Mouse (Mus musculus) heart, postnatal 36 days (tissue): ENCODE data around the gene Akt1. TPM values are rescaled to one million over a fixed set of nuclear protein-coding genes. Genes with fewer than 3 reads are reported as not detected.
A peak's percentile ranks its signal among the peaks of the same experiment; 100 is the strongest.

Experiments used
- DNase-seq, 2 experiments: peaks; one replicate each; pipeline ENCODE4 v3.0.0; 2021 to 2022
- intact Hi-C: fragments of 180-260 bp; cut with DNase I; formaldehyde crosslinking; loops from one replicate; pipeline ENCODE4 v1.15.1; 2025
- total RNA-seq, 2 experiments: library from RNA; stranded (reverse); gene quantifications; 2 replicates each; pipeline ENCODE4 v1.2.3; 2021

Gene Akt1
- total RNA-seq, 2 experiments from 2014 or later = 184 to 212 TPM

DNA sequence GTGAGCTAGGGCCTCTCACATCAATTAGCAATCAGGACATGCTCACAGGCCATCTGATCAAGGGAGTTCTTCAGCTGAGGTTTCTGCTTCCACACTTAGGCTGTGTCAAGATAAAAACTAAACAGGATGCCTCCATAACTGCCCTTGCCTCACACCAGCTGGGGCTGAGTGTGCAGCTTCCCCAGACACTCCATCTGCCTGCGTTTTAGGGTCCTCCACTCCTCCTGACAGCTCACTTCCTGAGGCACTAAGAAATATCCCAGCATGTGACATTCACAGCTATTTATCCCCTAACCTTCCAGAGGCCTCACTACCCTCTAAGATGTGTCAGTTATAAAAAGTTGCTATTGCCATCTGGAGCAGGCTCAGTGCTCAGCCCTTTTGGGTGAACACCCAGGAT, 43.2 kb downstream of the Akt1 start:
- intact Hi-C loops = no loop called here
- no peak for DNase-seq

DNA sequence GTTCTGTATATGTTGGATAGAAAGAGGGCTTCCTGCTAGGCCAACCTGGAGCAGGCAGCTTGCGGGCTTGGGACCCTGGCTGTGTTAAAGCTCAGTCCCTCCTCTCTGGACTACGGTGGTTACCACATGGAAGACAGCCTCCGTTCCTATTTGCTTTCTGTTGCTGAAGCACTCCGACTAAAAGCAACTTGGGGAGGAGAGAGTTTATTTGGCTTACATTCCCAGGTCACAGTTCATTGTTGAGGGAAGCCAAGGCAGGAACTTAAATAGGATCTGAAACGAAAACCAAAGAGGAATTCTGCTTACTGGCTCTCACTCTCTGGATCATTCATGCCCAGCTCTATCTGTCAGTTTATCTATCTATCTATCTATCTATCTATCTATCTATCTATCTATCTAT, 43.9 kb downstream of the Akt1 start:
- intact Hi-C loops = no loop called here
- no peak for DNase-seq

DNA sequence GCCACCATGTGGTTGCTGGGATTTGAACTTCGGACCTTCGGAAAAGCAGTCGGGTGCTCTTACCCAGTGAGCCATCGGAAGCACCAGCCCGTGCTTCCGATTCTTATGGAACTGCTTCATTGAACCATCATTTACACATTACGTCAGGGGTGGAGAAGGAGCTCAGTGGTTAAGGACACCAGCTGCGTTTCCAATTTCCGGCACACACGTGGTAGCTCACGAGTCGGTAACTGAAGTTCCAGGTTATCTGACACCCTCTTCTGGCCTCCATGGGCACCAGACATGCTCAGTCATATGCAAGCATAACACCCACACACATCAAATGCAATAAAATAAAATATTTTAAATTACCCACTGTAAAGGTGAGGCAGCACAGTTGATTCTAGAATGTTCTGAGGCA, 44.7 kb downstream of the Akt1 start:
- no peak for DNase-seq
- intact Hi-C loops = no loop called here

DNA sequence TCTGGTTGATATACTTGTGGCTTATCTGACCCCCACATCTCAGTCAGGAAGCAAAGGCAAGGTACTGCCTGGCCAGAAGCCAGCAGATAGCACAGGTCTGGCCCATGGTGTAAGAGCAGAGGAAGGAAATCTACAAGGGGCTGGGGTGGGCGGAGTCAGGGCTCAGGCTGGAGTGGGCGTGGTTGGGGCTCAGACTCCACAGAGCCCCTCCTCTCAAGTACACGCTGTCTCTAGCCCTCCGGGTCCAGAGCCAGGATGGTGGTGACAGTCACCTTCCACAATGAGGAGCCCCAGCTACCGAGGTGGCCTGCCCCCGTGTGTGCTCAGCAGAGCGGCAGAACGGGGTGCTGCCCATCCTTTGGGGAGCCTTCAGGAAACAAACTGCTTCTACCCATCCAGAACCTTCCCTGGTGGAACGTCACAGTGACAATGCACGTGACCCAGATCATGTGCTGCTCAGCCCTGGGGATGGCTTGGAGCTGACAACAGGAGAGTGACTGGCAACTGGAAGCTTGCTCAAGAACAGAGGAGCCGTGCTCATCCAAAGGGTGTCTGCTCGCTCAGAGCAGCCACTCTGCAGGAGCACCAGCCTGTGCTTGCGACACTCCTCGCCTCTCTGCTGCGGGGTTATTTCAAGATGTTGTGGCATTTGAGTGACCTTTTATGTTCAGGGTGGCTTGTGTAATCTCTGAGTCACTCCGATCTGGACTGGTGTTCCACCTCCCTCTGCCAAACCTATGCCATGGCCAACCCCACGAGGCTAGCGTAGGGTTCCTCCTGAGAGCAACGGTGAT, 45.6 kb downstream of the Akt1 start:
- intact Hi-C loops = no loop called here
- DNase-seq = peak; percentile 61 to 67

DNA sequence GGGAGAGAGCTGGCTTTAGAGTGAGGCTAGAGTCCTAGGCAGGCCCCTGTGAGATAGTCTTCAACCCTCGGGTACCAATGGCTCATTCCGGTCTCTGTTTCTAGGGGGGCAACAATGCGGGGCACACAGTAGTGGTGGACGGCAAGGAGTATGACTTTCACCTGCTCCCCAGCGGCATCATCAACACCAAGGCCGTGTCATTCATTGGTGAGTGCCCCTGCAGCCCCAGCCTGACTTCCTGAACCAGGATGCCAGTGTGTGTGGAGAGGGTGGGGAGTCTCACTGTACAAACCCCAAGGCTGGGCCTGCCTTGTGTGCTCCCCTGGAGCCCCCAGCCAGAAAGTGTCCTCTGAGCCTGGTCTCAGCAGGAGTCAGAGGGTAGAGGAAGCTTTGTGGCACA, 46.5 kb downstream of the Akt1 start:
- DNase-seq = no peak
- intact Hi-C loops = no loop called here

DNA sequence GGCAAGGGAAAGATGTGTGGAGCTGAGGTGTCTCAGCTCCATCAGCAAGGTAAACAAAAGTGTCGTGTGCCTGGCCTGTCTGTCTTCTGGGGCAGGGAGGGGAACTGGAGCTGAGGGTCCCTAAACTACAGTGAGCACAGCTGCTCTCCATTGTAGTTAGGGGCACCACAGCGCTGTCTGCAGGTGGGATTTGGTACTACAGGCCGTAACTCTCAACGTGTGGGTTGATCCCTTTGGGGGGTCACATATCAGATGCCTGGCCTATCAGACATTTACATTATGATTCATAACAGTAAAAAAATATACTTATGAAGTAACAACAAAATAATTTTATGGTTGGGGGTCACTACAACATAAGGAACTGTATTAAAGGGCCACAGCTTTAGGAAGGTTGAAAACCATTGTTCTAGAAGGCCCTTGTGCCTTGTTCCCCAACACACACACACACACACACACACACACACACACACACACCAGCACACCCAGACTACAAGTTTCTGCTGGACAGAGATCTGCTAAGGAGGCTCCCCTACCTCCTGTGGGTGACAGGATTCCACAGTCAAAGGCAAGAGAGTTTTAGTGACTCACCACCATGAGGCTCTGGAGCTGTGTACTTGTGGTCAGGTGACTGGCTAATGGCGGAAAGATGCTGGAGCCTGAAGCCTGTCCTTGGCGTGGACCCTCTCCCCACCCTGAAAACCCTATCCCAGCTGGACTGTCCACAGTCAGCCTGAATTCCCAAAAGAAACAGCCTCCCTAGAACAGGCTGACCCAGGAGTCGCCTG, 47.4 kb downstream of the Akt1 start:
- DNase-seq = no peak
- intact Hi-C loops = no loop called here

DNA sequence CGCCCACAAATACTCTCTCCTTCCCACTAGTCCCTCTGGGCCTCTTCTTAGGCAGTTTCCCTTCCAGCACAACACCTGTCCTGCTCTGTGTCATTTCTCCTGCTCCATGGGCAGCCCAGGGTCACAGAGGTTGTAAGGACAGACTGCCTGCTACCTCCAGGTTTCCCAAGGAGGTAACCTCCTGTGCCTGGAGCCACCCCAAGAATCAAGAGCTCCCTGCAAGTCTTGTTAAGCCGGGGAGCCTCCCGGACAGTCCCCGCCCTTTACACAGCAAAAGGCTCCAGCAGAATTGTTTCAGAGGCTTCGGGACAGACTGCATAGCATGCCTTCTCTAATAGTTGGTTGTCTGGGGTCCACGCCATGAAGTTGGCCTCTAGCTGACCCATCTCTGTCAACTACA, 48.2 kb downstream of the Akt1 start:
- no peak for DNase-seq
- intact Hi-C loops = no loop called here

DNA sequence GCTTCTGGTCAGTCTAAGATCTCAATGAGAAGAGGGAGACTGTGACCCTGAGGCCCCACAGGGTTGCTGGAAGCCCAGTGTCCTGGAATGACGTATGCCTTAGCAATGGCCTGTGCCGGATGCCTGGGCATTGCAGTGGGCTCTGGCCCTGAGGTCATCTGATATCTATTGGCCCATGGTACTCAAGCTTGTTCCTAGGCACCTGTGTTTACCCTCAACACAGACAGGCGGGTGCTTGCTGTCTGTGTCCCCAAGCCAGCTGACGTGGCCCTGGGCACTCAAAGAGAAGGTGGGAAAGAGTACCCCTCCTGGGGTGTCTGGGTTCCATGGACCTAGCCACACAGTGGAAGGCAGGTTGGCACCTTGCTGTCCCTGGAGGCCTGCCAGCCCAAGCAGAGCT, 49.0 kb downstream of the Akt1 start:
- intact Hi-C loops = no loop called here
- DNase-seq = no peak

DNA sequence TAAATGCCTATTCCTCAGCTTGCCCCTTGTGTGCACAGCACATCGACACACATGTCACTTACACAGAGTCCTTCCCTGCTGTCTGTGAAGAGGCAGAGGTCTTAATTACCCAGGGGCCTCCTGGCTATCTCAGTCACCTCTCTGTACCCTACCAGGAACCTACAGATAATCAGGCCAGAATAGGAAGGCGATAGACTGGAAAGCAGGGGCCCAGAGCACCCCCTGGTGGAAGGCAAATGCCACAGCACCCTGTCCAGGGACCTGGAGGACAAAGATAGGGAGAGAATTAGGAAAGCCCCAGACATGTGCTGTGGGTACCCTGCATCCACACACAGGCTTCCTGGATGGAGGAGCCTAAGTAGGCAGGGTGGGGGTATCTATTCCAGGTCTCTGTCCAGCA, 50.9 kb downstream of the Akt1 start:
- peak; percentile 73 for DNase-seq
- intact Hi-C loops = no loop called here

DNA sequence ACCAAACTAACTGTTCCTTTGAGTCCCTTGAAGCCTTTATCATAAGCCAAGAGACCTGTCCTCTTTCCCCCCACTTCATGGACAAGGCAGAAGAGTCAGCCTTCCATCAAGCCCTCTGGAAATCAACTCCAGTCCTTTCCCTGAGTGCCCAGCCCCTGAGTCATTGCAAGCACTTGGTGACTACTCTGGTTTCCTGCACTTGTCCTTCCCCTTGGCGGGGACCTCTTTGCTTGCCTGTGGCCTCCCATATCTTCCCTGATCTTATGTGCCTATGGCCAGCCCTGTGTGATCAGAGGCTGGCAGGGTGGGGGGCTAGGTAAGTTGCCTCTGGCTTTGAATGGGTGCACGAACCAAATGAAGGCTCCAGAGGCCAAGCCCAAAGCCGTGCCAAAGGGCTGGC, 52.8 kb downstream of the Akt1 start:
- intact Hi-C loops = no loop called here

DNA sequence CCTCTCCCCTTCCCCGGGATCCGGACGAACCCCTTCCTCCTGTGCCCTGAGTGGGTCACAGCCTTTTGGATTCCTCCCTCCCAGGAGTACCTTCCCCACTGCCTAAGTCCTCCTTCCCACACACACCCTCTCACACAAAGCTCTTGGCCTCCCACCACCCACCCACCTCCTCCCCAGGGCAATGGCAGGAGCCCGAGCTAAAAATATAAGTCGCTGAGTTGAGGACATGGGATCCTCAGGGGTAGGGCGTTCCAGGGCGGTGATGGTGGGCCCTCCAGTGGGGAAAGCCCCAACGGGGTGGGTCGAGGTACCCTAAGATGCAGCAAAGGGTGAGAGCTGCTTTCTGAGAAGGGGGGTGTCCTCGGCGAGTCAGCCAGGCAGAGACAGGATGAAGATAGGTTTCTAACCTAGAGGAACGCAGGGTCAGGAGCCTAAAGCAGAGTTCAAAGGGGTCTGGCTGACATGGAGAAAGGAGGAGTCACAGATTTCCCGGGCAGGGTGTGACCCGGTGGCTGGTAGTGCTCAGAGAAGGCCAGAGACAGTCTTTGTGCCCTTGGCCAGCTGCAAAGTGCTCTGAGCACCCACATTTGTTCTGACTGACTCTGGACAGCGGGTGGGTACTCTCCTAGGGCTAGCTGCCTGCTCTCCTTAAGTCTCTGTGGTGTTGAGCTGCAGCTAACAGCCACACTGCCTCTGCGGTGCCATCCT, 54.2 kb downstream of the Akt1 start:
- no peak for DNase-seq
- intact Hi-C loops = no loop called here

More for the DNA sequence above, 52.8 kb downstream of the Akt1 start:
- no peak for DNase-seq

DNA sequence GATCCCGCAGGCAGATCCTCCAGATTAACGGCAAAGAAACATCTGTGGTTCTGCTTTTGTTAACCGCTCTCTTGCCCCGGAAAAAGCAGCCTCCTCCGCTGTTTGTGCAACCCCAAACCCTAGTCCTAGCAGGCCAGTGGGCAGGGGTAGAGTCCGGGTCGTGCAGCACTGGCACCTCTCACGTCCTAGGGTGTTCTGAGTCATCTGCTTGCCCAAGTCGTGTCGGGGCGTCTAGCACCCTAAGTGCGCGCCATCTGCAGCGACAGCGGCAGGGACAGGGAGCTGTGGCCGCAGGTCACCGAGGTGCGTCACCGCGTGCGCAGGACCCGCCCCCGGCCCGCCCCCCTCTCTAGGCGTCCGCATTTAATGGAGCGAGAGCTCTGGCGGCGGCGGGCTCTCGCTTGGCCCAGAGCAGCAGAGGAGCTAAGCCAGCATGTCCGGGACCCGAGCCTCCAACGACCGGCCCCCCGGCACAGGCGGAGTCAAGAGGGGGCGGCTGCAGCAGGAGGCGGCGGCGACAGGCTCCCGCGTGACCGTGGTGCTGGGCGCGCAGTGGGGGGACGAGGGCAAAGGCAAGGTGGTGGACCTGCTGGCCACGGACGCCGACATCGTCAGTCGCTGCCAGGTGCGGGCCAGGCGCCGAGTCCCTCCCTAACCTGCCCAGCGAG, 54.9 kb downstream of the Akt1 start, which contains the start of gene Adssl1:
Gene Adssl1 (plus strand): TSS at position 360 of the 668 bp plus-strand sequence.
- peak; percentile 68 to 82 for DNase-seq
- intact Hi-C loops = no loop called here

DNA sequence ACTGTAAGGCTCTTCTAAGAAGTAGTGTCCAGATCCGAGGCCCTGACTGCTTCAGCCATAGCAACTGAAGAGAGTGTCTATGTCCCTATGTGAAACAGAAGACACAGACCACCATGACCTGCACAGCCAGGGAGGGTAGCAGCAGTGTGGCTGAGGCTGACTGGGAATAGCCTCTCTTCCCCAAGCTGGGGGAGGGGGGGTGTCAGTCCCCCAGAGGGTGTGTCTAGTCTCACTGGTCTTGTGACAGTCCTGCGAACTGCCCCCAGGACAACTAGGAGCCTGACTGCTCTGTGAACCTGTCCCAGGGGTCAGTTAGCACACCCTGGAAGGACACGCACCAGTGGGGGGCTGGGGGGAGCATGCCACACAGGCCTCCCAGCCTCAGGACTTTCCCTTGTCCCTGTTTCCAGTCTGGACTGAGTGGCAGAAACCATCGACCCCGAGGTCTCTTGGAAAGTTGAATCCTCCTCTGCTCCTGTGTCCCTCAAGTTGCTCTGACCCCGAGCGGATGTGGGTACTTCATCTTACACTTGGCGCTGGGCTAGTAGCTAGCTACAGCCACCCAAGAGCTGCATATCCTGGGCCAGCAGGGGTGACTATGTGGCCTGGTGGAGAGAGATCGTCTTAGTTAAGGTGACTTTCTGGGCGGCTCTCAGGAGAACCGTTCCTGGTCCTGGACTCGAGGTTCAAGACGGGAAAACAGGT, 55.6 kb downstream of the Akt1 start:
- intact Hi-C loops = no loop called here
- DNase-seq = peak; percentile 54

DNA sequence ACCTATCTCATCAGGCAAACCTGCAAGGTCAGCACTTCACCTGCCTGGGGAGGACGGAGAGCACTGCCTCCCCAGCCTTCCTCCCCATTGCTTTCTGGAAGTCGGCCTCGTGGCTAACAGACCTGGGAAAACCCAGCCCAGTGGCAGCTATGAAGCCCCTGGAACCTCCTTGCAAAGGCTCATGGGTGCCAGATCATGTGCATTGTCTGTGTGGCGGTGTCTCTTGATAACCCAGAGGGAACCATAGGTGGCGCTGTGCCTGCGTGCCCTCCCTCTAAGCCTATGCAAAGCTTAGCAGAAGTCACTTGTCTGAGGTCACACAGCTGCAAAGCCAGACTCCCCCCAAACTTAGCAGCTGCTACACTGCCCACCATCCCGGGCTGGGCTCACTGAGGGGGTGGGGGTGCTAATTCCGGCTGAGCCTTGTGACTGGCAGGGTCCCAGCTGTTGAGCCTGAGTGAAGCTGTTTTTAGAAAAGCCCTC, 56.7 kb downstream of the Akt1 start:
- intact Hi-C loops = no loop called here
- peak; percentile 72 to 75 for DNase-seq

DNA sequence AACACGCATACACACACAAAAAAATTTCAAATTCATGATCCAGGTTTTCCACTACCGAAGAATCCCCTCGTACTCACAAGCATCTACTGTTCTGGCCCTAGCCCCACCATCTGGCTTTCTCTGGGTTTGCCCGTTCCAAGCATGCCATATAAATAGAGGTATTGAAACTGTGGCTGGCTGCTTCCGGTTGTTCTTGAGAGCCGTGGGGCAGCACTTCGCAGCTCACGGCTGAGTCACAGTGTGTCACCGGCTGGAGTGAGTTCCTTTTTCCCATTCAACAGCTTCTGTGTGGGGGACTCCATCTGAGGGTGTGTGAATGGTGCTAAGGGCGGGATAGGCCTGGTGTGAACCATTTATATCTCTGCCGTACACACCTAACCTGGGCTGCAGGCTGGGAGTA, 57.5 kb downstream of the Akt1 start:
- intact Hi-C loops = no loop called here
- no peak for DNase-seq

DNA sequence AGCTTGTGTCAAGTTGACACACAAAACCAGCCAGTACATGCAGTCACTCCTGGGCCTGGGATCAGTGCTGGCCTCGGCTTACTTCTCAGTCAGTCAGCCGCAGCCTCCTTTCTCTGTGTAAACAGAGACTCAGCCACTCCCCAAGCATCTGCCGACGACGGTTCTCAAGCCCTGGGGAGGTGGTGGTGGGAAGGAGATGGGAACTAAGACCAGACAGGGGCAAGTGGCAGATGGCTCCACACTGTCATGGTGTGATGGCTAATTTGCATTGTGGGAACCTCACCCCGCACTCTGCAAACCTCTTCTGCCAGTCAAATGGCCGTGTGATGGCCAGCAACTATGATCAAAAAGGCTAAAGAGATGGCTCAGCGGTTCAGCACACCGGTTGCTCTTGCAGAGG, 58.0 kb downstream of the Akt1 start:
- intact Hi-C loops = no loop called here

DNA sequence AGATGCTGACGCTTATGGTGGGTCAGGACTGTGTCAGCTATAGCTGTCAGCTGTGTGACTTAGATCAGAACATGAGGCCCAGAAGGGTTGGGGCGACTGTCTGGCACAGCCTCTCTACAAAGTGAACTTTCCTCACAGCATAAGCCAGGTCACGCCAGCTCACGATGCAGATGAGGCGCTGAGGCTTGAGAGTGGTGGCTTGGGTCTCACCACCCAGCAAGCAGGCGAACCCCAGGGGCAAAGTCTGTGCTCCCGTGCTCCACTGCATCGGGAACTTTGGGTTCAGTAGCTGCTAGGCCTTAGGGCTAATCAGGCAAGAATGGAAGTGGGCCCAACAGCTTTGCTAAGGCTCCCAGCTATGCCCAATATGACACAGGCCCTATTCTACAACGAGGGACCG, 65.7 kb downstream of the Akt1 start:
- no peak for DNase-seq
- intact Hi-C loops = loop anchor here (5.0 to 10.0 kb wide), 2 partner anchors 107 to 254 kb away; no protein-coding TSS in a partner anchor

More for the DNA sequence above, 58.0 kb downstream of the Akt1 start:
- no peak for DNase-seq

DNA sequence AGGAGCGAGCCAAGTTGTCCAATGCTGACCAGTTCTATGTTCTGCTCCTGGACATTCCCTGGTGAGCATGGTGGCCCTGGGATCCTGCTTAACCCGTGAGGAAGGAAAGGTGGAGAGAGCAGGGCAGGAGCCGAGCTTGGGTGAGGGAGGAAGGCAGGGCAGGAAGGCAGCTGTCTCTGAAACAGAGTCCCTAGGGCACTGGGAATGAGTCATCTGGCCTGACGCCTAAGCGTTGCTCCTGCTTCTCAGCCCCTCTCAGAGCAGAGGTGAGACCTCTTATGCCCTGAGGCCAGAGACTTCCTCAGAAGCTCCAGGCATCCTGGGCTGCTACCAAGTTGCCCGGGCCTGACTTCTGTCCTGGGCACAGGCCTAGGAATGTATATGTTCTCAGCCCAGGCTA, 67.7 kb downstream of the Akt1 start:
- no peak for DNase-seq
- intact Hi-C loops = loop anchor here (5.0 to 10.0 kb wide), 2 partner anchors 105 to 252 kb away; no protein-coding TSS in a partner anchor

DNA sequence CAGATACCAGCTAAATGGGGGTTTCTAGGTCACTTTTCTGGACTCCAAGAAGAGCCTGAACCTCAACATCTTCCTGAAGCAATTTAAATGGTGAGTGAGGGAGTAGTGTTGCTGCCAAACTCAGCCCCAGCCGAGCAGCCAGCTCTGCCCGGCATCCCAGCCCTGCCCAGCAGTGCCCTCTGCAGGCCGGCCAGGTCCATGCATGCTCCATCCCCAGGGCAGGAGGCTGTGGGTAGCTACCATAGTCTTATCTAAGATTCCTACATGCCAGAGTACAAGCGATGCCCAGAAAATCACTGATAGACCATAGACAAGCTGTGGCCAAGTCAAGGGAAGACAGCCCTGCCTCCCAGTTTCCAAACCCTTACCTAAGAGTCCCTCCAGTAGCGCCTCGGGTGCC, 68.9 kb downstream of the Akt1 start:
- intact Hi-C loops = loop anchor here (1.0 to 10.0 kb wide), 3 partner anchors 53 to 251 kb away; no protein-coding TSS in a partner anchor
- DNase-seq = peak; percentile 76 to 85
